Mouse (Mus musculus) central nervous system, embryonic 14 days (tissue): Measurements from ENCODE around the gene Cwc22. TPM values are rescaled to one million over a fixed set of nuclear protein-coding genes. Genes with fewer than 3 reads are reported as not detected.

Experiments
- polyA plus RNA-seq: library from polyadenylated mRNA; depleted of rRNA; stranded (reverse); fragments of >200 nt; gene quantifications from 2 replicates; pipeline ENCODE4 v1.2.3, GENCODE M21; 2012; rRNA removed

Gene Cwc22
- polyA plus RNA-seq, result 34.5 and 35.4 TPM in 2 replicates

DNA sequence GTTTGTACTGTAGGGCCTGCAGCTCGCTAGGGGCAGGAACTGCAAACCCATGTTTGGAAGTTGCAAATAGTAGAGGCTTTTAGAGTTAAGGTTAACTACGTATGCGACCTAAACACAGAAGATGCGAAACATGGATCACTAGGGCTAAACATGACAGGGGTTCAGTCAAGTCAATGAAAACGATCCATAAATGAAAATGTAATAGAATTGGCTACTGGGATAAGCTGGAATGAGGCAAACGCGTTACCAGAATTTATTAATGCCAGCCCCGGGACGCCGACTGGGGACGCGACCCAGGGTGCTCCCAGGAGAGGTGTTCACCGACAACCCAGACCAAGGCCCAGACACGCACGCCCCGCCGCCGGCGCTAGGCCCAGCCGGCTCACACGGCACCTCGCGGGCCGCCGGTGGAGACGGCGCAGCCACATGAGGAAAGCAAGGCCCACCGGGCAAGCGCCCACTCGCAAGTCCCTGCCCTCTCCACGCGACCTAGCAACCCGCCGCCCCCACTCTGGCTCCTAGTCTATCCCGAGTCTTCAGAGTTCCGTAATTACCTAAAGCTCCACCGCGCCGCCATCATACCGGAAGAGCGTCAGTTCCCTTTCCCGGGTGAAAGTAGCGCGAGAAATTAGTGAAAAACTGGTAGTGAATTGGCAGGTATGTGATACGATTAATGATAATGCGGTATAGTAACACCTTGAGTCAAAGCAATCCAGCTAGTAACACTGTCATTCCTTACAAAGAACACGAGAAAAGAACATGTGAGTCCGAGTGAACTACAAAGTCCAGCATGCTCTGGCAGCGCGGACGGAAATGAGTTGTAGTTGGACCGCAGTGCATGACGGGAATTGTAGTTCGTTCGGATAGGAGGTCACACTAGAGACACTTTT, at the start of gene Cwc22:
Cwc22 (minus strand) TSS at position 780 of the 890 bp plus-strand sequence.

Other genes starting within 250 kb of the Cwc22 start
- 7.1 and 9.6 TPM in 2 replicates for gene Zfp385b, start 126.7 kb downstream of the Cwc22 start, polyA plus RNA-seq